In the genomic region with DNA sequence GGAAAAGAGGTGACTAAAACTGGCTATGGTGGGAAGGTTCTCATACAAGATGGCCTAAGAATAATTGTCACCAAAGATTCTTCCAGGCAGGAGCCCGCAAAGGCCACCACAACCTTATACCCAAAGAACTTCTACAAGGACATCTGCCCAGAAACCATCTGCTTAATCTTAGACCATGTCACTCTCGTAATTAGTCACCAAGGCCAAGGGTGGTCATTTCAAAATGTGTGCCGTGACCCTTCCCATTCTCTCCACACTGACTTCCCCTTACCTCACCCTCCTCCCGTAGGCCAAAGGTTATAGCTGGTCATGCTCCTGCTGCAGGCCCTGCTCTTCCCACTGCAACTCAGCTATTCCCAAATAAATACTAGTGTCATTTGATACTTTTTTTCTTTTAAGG, we compare ENCODE assay signal across 34 mouse cellular contexts. TPM values are rescaled to one million over a fixed set of nuclear protein-coding genes. Genes with fewer than 3 reads are reported as not detected.
A peak's percentile ranks its signal among the peaks of the same experiment; 100 is the strongest.
DNase-seq lines count a peak whose midpoint lies in the region; ATAC-seq and TF ChIP-seq lines count a peak whose summit lies in the region.
"Had no signal": no experiment of that assay in that cellular context is flagged by ENCODE, and none has a peak within 500 bp of the region (broad histone marks: within the 10 kb centered on the region; RNA-seq: fewer than 3 reads in every experiment).

No protein-coding gene starts in this region.

- 73% methylated on average over 4 of the region's 4 CpGs for WGBS in kidney, adult 2 months

- ATAC-seq in granulocyte monocyte progenitor cell, adult 5-6 weeks (replicated peaks; ENCODE audit: poor library complexity, severe bottlenecking): 0 out of 2 replicates have a peak, but pooled peaks have one; percentile 22
- no peak for ATAC-seq in erythroid progenitor cell, adult 5-6 weeks (replicated peaks; ENCODE audit: low FRiP score, poor library complexity, severe bottlenecking)
- ATAC-seq: forebrain, embryonic 13.5 days; forebrain, embryonic 16.5 days; hindbrain, postnatal 0 days; inflammation-experienced regulatory T-cells, adult 6 months; intestine, embryonic 16.5 days had no signal

- DNase-seq in adrenal gland, adult 2 months: peak; percentile 52
- no peak for DNase-seq in adrenal gland, postnatal 14 days
- DNase-seq in kidney, adult 2 months: no peak
- no peak for DNase-seq in kidney, adult 8-10 months
- DNase-seq in spleen, adult 12 weeks (ENCODE audit: low spot score): no peak
- DNase-seq: adrenal gland, postnatal 10 days; B cell, adult 2 months; cerebellum, adult 11-12 months; cerebellum, adult 8-10 months; cerebellum, postnatal 10 days; cerebellum, postnatal 36 days; embryo, embryonic 11 days; heart, postnatal 14 days; heart, postnatal 4 days had no signal

- no peaks in the 10 kb centered on the region for H3K27me3 ChIP-seq in kidney, adult 2 months (replicated peaks; ENCODE audit: control insufficient read depth, insufficient read depth, low read length)
- H3K27me3 ChIP-seq: embryonic facial prominence, embryonic 13.5 days; forebrain, embryonic 13.5 days; heart, embryonic 13.5 days had no signal

- H3K27ac ChIP-seq in kidney, adult 2 months (ENCODE audit: insufficient read depth, low read depth, low read length): peak overlapping the region; percentile 54
- H3K27ac ChIP-seq: embryonic facial prominence, embryonic 10.5 days; embryonic facial prominence, embryonic 13.5 days; forebrain, embryonic 10.5 days; forebrain, embryonic 13.5 days; heart, embryonic 13.5 days; hindbrain, embryonic 14.5 days; hindbrain, postnatal 0 days had no signal

- H3K4me3 ChIP-seq in kidney, adult 2 months (ENCODE audit: insufficient read depth, low read depth, low read length): no peak overlapping the region
- H3K4me3 ChIP-seq: embryonic facial prominence, embryonic 10.5 days; embryonic facial prominence, embryonic 13.5 days; erythroblast, embryonic 14.5 days; forebrain, embryonic 10.5 days; forebrain, embryonic 13.5 days; heart, embryonic 10.5 days; heart, embryonic 13.5 days had no signal

- no peak for TF ChIP-seq CTCF in kidney, adult 2 months (conservative IDR thresholded peaks at IDR 0.05; ENCODE audit: insufficient read depth, insufficient read length, low read depth, low read length)

- H3K36me3 ChIP-seq in kidney, adult 2 months (ENCODE audit: control insufficient read depth, insufficient read depth, low read length): no peaks in the 10 kb centered on the region
- H3K36me3 ChIP-seq: embryonic facial prominence, embryonic 10.5 days; embryonic facial prominence, embryonic 13.5 days; forebrain, embryonic 10.5 days; heart, embryonic 10.5 days; heart, embryonic 13.5 days had no signal

- TF ChIP-seq POLR2A in kidney, adult 2 months (IDR thresholded peaks at IDR 0.05; ENCODE audit: low read depth, low read length): no peak

- no peaks in the 10 kb centered on the region; the same call in 1 of the 2 replicates for H3K4me1 ChIP-seq in kidney, adult 2 months (ENCODE audit: control insufficient read depth, insufficient read depth, low read length)

RNA-seq across cellular contexts. Expression of a gene that starts 22.5 kb away (rescaled TPM):
- total RNA-seq in adrenal gland, adult 2 months (2021): 100 to 1,000 TPM; 131 to 254 TPM
- 1,050 and 1,217 TPM in 2 replicates for polyA plus RNA-seq in adrenal gland, adult 2 months (2012; rRNA removed)
- total RNA-seq in adrenal gland, postnatal 14 days (2021): 172 and 203 TPM in 2 replicates
- polyA plus RNA-seq in kidney, adult 2 months (2012; rRNA removed): 91.9 and 108 TPM in 2 replicates
- total RNA-seq in granulocyte monocyte progenitor cell, adult 5-6 weeks (2014; fragmentation: Nextera tagmentation): 84.3 and 97.4 TPM in 2 replicates
- total RNA-seq in granulocyte monocyte progenitor cell, adult 5-6 weeks (2017): 241 and 247 TPM in 2 replicates
- total RNA-seq in erythroid progenitor cell, adult 5-6 weeks (2015; ENCODE audit: low replicate concordance): 138 and 211 TPM in 2 replicates
- total RNA-seq in erythroid progenitor cell, adult 5-6 weeks (2017; ENCODE audit: low replicate concordance): 175 and 244 TPM in 2 replicates

RNA-seq across cellular contexts. Expression of a gene that starts 31.8 kb away (rescaled TPM):
- total RNA-seq in adrenal gland, adult 2 months (2021): not detected
- polyA plus RNA-seq in adrenal gland, adult 2 months (2012; rRNA removed): not detected in 2 replicates
- total RNA-seq in adrenal gland, postnatal 14 days (2021): not detected in 2 replicates
- not detected in 2 replicates for polyA plus RNA-seq in kidney, adult 2 months (2012; rRNA removed)
- total RNA-seq in granulocyte monocyte progenitor cell, adult 5-6 weeks (2014; fragmentation: Nextera tagmentation): not detected in 2 replicates
- not detected in 2 replicates for total RNA-seq in granulocyte monocyte progenitor cell, adult 5-6 weeks (2017)
- not detected in 2 replicates for total RNA-seq in erythroid progenitor cell, adult 5-6 weeks (2015; ENCODE audit: low replicate concordance)
- total RNA-seq in erythroid progenitor cell, adult 5-6 weeks (2017; ENCODE audit: low replicate concordance): not detected in 2 replicates
- total RNA-seq: adrenal gland, postnatal 10 days; adrenal gland, postnatal 4 days; gastrocnemius, adult 8-10 months; gastrocnemius, postnatal 25 days; heart, postnatal 14 days; heart, postnatal 4 days; hindbrain, postnatal 0 days; MEL had no signal
- polyA plus RNA-seq: cortical plate, adult 2 months; embryonic facial prominence, embryonic 10.5 days; embryonic facial prominence, embryonic 13.5 days; erythroblast, embryonic 14.5 days; forebrain, embryonic 10.5 days; forebrain, embryonic 13.5 days; forebrain, embryonic 16.5 days; heart, embryonic 13.5 days; hindbrain, embryonic 11.5 days; hindbrain, embryonic 14.5 days; hindbrain, postnatal 0 days; intestine, embryonic 16.5 days had no signal
